Mouse (Mus musculus): Measurements from ENCODE around the gene Araf.

Gene Araf

DNA sequence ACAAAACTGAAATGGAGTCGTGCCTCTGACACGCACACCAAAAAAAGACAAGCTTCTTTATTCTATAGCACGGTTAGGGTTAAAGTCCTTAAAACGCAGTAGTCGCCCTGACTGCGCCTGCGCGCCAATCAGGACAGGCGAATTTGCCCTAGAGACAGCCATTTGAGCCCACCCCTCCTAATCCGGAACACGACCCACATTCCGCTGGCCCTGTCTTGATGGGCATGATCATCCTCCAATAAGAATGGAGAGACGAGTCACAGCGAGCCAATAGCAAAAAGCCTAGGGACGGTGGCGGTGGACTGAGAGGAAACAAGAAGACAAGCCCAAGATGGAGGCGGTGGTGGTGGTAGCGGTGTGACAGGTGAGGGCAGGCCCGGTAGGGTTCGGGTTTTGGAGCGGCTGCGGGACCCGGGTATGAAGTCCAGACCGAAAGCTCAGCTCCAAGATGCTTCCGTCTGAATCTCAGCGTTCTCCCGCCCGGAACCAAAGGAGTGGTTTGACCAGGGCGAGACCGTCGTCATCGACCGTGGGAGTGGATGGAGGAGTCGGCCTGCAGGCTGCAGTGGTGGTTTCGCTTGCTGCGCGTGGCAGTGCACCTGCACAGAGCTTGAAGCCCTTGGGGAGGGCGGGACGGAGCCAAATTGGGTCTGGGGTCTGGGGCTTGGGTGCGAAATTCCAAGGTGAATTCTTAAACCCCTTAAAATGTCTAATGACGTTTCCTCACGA lies 50.8 kb downstream of the Araf start:
- DNase-seq (ENCODE audit: low read depth), result peak; percentile 89

DNA sequence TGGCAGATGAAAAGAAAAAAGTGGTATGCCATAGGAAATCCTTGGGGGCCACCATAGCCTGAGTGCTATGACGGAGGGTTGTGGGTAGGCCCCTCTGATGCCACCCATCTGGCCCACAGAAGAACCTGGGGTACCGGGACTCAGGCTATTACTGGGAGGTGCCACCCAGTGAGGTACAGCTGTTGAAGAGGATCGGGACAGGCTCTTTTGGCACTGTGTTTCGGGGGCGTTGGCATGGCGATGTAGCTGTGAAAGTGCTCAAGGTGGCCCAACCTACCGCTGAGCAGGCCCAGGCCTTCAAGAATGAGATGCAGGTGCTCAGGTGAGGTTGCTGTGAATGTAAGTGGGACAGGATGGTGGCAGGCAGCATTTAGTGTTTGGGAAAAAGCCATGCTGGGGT lies 56.2 kb downstream of the Araf start:
- DNase-seq (ENCODE audit: low read depth), result no peak

GRCm38 (mm10) chrX:20861453-20862104 lies 64.0 kb downstream of the Araf start:
- no peak for DNase-seq (ENCODE audit: low read depth)

DNA sequence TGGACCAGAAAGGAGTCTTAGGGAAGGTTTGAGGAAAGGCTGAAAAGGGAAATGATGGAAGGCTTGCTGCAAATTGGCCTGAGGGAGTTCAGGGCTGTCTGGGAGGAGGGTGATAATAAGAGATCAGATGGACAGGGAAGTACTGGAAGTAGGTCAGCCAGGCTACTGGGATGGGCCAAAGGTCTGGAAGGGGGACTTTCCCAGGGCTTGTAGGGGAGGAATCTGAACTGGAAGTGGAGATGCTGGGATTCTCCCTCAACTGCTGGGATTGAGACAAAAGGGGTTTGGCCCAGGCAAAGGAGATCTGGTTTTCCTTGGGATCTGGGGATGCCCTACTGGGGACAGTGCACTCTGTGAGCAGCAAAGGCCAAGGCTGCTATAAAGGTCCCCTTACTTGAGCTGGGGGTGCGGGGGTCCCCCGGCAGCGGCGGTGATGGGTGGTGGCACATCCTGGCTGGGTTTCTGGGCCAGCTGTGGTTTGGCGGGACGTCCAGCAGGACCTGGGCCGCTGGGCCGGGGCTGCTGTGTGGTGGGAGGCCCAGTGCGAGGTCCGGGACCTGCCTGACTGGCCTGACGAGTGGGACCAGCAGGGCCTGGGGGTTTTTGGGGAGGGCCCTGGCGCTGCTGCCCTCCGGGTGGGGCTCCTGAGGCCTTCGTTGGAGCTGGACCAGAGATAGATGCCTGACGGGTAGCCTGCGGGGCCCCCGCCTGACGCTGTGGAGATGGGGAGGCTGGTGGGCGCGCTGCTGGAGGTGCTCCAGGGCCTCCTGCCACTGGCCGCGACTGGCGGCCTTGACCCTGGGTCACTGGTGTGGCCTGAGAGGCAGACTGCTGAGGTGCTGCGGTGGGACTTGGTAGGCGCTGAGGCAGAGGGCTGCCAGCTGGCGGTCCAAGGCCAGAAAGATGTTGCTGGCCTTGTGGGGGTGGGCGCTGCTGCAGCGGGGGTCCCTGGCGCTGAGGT lies 64.8 kb downstream of the Araf start:
- no peak for DNase-seq (ENCODE audit: low read depth)

GRCm38 (mm10) chrX:20863161-20864101 lies 65.8 kb downstream of the Araf start:
- DNase-seq (ENCODE audit: low read depth), result peak; percentile 52

DNA sequence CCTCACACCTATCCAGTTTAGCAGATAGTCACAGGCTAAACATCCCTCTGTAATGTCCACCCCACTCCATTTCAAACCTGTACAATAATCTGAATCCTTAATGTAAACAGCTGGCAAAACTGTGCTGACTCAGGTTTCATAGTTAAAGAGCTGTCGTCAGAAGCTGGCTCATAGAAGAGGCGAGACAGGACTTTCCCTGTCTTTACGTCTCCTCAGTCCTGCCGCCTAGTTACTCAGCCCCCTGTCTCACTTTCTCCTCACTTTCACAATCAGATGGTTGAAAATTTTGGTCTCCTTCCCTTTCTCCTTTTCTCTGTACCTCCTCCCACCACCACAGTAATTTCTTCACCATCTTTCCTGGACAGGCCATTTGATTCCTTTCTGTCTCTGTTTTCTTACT lies 70.5 kb downstream of the Araf start:
- no peak for DNase-seq (ENCODE audit: low read depth)

GRCm38 (mm10) chrX:20869203-20869602 lies 71.6 kb downstream of the Araf start:
- no peak for DNase-seq (ENCODE audit: low read depth)

DNA sequence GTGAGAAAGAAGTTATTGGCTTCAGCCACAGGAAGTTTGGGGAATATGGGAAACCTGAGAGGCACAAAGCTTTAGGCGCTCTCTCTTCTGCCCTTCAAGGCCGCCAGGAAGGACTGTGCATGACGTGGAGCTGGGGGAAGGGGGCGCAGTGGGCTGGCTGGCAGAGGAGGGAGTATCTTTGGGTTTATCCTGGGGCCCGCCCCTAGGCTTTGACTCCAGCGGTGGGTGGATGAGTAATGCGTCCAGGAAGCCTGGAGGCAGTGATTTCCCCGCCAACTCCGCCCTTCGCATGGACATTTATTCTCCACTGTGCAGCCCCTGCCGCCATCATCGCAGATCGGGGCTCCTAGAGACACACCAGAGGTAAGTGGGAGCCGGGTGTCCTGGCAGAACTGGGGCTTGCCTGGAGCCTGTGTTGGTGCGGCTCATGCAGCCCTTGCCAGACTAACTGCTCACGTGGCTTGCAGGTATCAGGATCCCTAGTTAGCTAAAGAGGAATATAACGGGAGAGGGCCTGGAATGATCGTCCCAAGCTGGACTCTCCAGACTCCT lies 72.4 kb downstream of the Araf start, which contains the start of gene Timp1:
Gene Timp1 (plus strand): TSS at position 205 of the 552 bp plus-strand sequence.
- peak; percentile 73 for DNase-seq (ENCODE audit: low read depth)

- no peak for DNase-seq (ENCODE audit: low read depth)
Observed at GRCm38 (mm10) chrX:20872928-20873500, 75.4 kb downstream of the Araf start.

GRCm38 (mm10) chrX:20875241-20875640 lies 77.6 kb downstream of the Araf start:
- DNase-seq (ENCODE audit: low read depth), result no peak

- DNase-seq (ENCODE audit: low read depth), result no peak
Observed at GRCm38 (mm10) chrX:20910074-20910473, 112.5 kb downstream of the Araf start.

Measured in fibroblast of lung, adult 2 months (primary cell).